Comparison of ENCODE assay signal across 8 mouse cellular contexts in the genomic region with DNA sequence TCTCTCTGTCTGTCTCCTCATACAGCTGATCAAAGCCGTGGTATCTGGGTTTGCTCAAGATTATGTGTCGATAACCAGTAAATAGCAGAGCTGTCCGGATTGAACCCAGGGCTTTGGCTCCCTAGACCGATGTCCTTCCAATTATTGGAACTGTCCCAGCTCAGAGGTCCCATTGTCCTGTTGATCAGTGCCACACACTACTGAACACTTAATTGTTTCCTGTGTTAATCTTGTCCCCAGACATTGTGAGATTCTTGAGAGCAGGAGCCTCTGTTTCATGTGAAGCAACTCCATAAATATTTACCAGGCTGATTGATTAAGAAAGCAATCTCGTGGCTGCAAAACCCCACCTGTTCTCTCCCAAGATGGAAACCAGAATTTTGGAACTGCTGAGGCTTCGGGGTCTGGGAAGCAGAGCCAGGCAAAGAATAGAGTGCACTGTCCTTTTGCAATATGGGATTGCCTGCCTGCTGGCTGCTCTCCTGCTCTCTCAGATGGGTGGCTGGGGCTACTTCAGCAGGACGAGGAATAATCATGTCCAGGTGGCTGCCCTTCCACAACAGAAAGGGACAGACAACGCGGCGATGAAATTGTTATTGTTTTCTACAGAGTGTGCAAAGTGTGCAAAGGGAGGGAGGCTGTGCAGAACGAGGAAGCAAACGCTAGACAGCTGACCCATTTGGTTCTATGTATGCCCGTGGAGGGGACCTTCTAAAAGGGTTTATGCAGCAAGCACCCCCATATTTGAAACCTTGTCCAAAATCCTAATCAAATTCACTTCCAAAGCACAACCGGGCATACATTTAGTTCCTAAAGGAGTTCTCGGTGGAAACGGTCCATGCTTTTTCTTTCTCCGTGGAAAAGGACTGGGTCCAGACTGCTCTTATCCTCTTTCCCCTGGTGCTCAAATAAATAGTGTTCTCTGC. TPM values are rescaled to one million over a fixed set of nuclear protein-coding genes. Genes with fewer than 3 reads are reported as not detected.
DNase-seq lines count a peak whose midpoint lies in the region; ATAC-seq and TF ChIP-seq lines count a peak whose summit lies in the region.

No protein-coding gene starts in this region.

- no peak for TF ChIP-seq POLR2A in lung, adult 2 months (IDR thresholded peaks at IDR 0.05; ENCODE audit: borderline replicate concordance, extremely low read depth, low read depth, low read length)
- TF ChIP-seq POLR2A in limb, embryonic 14.5 days (IDR thresholded peaks at IDR 0.05; ENCODE audit: borderline replicate concordance, extremely low read depth, insufficient read depth, insufficient read length): no peak

- no peaks in the 10 kb centered on the region for H3K36me3 ChIP-seq in heart, postnatal 0 days (replicated peaks; ENCODE audit: control insufficient read depth, insufficient read depth, low read length)
- peaks cover 12% of the 10 kb centered on the region for H3K36me3 ChIP-seq in limb, embryonic 14.5 days (ENCODE audit: control insufficient read depth, insufficient read depth, low read length)
- H3K36me3 ChIP-seq in neural tube, embryonic 13.5 days: no peaks in the 10 kb centered on the region

- no peak for TF ChIP-seq CTCF in lung, adult 2 months (IDR thresholded peaks at IDR 0.05; ENCODE audit: insufficient read depth, low read length)
- no peak for TF ChIP-seq CTCF in heart, postnatal 0 days (IDR thresholded peaks at IDR 0.05; ENCODE audit: low read depth)

- H3K27me3 ChIP-seq in heart, postnatal 0 days (ENCODE audit: control insufficient read depth, insufficient read depth, low read length): no peaks in the 10 kb centered on the region
- H3K27me3 ChIP-seq in limb, embryonic 14.5 days (ENCODE audit: control insufficient read depth, insufficient read depth, low read length): no peaks in the 10 kb centered on the region
- peaks cover 24% of the 10 kb centered on the region for H3K27me3 ChIP-seq in neural tube, embryonic 13.5 days

- no peak for ATAC-seq in heart, postnatal 0 days (ENCODE audit: insufficient read depth, low read depth)
- ATAC-seq in limb, embryonic 14.5 days (ENCODE audit: low FRiP score, low read depth): no peak
- ATAC-seq in neural tube, embryonic 13.5 days (ENCODE audit: low read depth): no peak

- TF ChIP-seq EP300 in heart, postnatal 0 days (IDR thresholded peaks at IDR 0.05; ENCODE audit: low read depth): no peak; the same call in 1 of the 2 replicates

- 13% methylated on average over 17 of the region's 17 CpGs for WGBS in lung, adult 2 months
- WGBS in heart, postnatal 0 days: 21% methylated on average over 17 of the region's 17 CpGs
- 5% methylated on average over 17 of the region's 17 CpGs for WGBS in limb, embryonic 14.5 days
- 9% methylated on average over 17 of the region's 17 CpGs for WGBS in neural tube, embryonic 13.5 days

- peak overlapping the region; percentile 64 for H3K4me2 ChIP-seq in heart, postnatal 0 days (ENCODE audit: low read depth, low read length)
- peak overlapping the region; percentile 64 for H3K4me2 ChIP-seq in limb, embryonic 14.5 days (replicated peaks; ENCODE audit: low read depth, low read length, severe bottlenecking)
- H3K4me2 ChIP-seq in neural tube, embryonic 13.5 days: peak overlapping the region; percentile 82

- no peak for DNase-seq in lung, adult 2 months
- DNase-seq in lung, adult 18-20 months: no peak
- DNase-seq in heart, postnatal 0 days (ENCODE audit: low spot score): no peak
- DNase-seq in limb, embryonic 14.5 days (ENCODE audit: low spot score): no peak
- no peak for DNase-seq in urinary bladder, postnatal 4 days (ENCODE audit: low spot score in 2 of 2)
- no peak for DNase-seq in cerebellum, postnatal 25 days
- DNase-seq in thymus, postnatal 10 days (ENCODE audit: low spot score in 2 of 2): no peak

- peak overlapping the region; percentile 38 for H3K9ac ChIP-seq in heart, postnatal 0 days (replicated peaks; ENCODE audit: low read depth, low read length)
- H3K9ac ChIP-seq in limb, embryonic 14.5 days (ENCODE audit: low read depth, low read length, severe bottlenecking): peak overlapping the region; percentile 91; the same call in 1 of the 2 replicates
- H3K9ac ChIP-seq in neural tube, embryonic 13.5 days: peak overlapping the region; percentile 89

- no peaks in the 10 kb centered on the region for H3K9me3 ChIP-seq in heart, postnatal 0 days (replicated peaks; ENCODE audit: control insufficient read depth, low read length)
- no peaks in the 10 kb centered on the region for H3K9me3 ChIP-seq in limb, embryonic 14.5 days (ENCODE audit: control insufficient read depth, low read length)
- no peaks in the 10 kb centered on the region for H3K9me3 ChIP-seq in neural tube, embryonic 13.5 days

- H3K4me1 ChIP-seq in lung, adult 2 months (ENCODE audit: control insufficient read depth, insufficient read depth, low read length): peaks cover 31% of the 10 kb centered on the region
- H3K4me1 ChIP-seq in heart, postnatal 0 days (ENCODE audit: control insufficient read depth, insufficient read depth): peaks cover 22% of the 10 kb centered on the region
- H3K4me1 ChIP-seq in limb, embryonic 14.5 days (ENCODE audit: control insufficient read depth, insufficient read depth, low read length): peaks cover 67% of the 10 kb centered on the region
- H3K4me1 ChIP-seq in neural tube, embryonic 13.5 days (replicated peaks): peaks cover 93% of the 10 kb centered on the region

- H3K4me3 ChIP-seq in lung, adult 2 months (replicated peaks; ENCODE audit: extremely low read depth, low read depth, low read length): peak overlapping the region; percentile 61
- H3K4me3 ChIP-seq in heart, postnatal 0 days (ENCODE audit: low read depth, low read length): peak overlapping the region; percentile 79
- H3K4me3 ChIP-seq in limb, embryonic 14.5 days (replicated peaks; ENCODE audit: low read length): peak overlapping the region; percentile 72
- H3K4me3 ChIP-seq in neural tube, embryonic 13.5 days: peak overlapping the region; percentile 57; the same call in 1 of the 2 replicates

- peak overlapping the region; percentile 91 for H3K27ac ChIP-seq in heart, postnatal 0 days (ENCODE audit: low read depth)
- peak overlapping the region; percentile 99 for H3K27ac ChIP-seq in limb, embryonic 14.5 days (replicated peaks; ENCODE audit: low read depth, low read length)
- peak overlapping the region; percentile 93 for H3K27ac ChIP-seq in neural tube, embryonic 13.5 days (replicated peaks)

RNA-seq across cellular contexts. Expression of a gene that starts 0.8 kb away (rescaled TPM):
- polyA plus RNA-seq in lung, adult 2 months (2012; rRNA removed): 390 and 505 TPM in 2 replicates
- 238 and 259 TPM in 2 replicates for total RNA-seq in heart, postnatal 0 days (2014; rRNA removed; ENCODE audit: low replicate concordance)
- polyA plus RNA-seq in heart, postnatal 0 days (2015; fragmentation: Nextera tagmentation; extraction: Ambion mirVana): 169 and 188 TPM in 2 replicates
- 417 and 561 TPM in 2 replicates for polyA plus RNA-seq in limb, embryonic 14.5 days (2012; rRNA removed)
- 500 and 565 TPM in 2 replicates for polyA plus RNA-seq in limb, embryonic 14.5 days (2014; fragmentation: Nextera tagmentation; extraction: Ambion mirVana)
- polyA plus RNA-seq in neural tube, embryonic 13.5 days (2015; fragmentation: Nextera tagmentation; extraction: Ambion mirVana): 235 and 273 TPM in 2 replicates

RNA-seq across cellular contexts. Expression of a gene that starts 29.7 kb away (rescaled TPM):
- 8.9 and 11.2 TPM in 2 replicates for polyA plus RNA-seq in lung, adult 2 months (2012; rRNA removed)
- 6.4 and 6.9 TPM in 2 replicates for total RNA-seq in heart, postnatal 0 days (2014; rRNA removed; ENCODE audit: low replicate concordance)
- polyA plus RNA-seq in heart, postnatal 0 days (2015; fragmentation: Nextera tagmentation; extraction: Ambion mirVana): 2.4 and 2.6 TPM in 2 replicates
- 8.9 and 9.4 TPM in 2 replicates for polyA plus RNA-seq in limb, embryonic 14.5 days (2012; rRNA removed)
- polyA plus RNA-seq in limb, embryonic 14.5 days (2014; fragmentation: Nextera tagmentation; extraction: Ambion mirVana): 5.9 and 6.8 TPM in 2 replicates
- polyA plus RNA-seq in neural tube, embryonic 13.5 days (2015; fragmentation: Nextera tagmentation; extraction: Ambion mirVana): 2.5 and 3.3 TPM in 2 replicates

Comparison
In these comparisons a context has a peak if more than half of its experiments do, and no peak if none do; other contexts are left out.
1. H3K9ac ChIP-seq: peak in every context shown above with its lines; median percentile 91 in limb, embryonic 14.5 days; 89 in neural tube, embryonic 13.5 days; 38 in heart, postnatal 0 days.